ENCODE assay signal across 16 mouse cellular contexts in the genomic region with DNA sequence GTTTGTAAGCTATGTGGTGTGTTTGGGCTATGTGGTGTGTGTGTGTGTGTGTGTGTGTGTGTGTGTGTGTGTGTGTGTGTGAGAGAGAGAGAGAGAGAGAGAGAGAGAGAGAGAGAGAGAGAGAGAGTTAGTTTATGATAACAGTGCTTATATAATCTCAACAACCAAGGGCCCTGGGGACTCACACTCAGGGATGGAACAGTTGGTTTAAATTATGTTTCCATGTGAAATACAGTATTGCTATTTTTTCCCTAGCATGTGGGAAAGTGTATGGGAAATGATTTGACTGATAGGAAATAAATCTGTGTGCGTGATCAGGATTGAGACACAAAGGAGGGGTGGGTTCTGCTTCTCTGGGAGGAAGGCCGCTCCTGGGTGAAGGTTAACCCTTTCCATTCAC.
"Had no signal": no experiment of that assay in that cellular context is flagged by ENCODE, and none has a peak within 500 bp of the region (broad histone marks: within the 10 kb centered on the region; RNA-seq: fewer than 3 reads in every experiment).

No protein-coding gene starts in this region.

- DNase-seq: liver, postnatal 0 days; lung, adult 2 months; lung, postnatal 14 days; lung, postnatal 36 days; right cerebral cortex, postnatal 14 days; thymus, adult 2 months; thymus, postnatal 25 days; thymus, postnatal 4 days had no signal

- H3K4me3 ChIP-seq: megakaryocyte, embryonic 14.5 days; midbrain, embryonic 13.5 days; midbrain, embryonic 15.5 days; neural tube, embryonic 12.5 days; stomach, embryonic 15.5 days had no signal

- H3K9me3 ChIP-seq: megakaryocyte, embryonic 14.5 days; midbrain, embryonic 13.5 days; midbrain, embryonic 15.5 days; neural tube, embryonic 12.5 days; stomach, embryonic 15.5 days had no signal

- H3K4me1 ChIP-seq: megakaryocyte, embryonic 14.5 days; midbrain, embryonic 13.5 days; midbrain, embryonic 15.5 days; neural tube, embryonic 12.5 days; stomach, embryonic 15.5 days had no signal

- H3K27me3 ChIP-seq: megakaryocyte, embryonic 14.5 days; midbrain, embryonic 13.5 days; midbrain, embryonic 15.5 days; neural tube, embryonic 12.5 days; stomach, embryonic 15.5 days had no signal

- H3K4me2 ChIP-seq: midbrain, embryonic 11.5 days; midbrain, embryonic 13.5 days; midbrain, embryonic 15.5 days; neural tube, embryonic 12.5 days; stomach, embryonic 15.5 days had no signal

- ATAC-seq: liver, postnatal 0 days; midbrain, embryonic 13.5 days; midbrain, embryonic 15.5 days had no signal

- H3K27ac ChIP-seq: macrophage; midbrain, embryonic 13.5 days; midbrain, embryonic 15.5 days; neural tube, embryonic 12.5 days; stomach, embryonic 15.5 days; stomach, postnatal 0 days had no signal

- H3K36me3 ChIP-seq: midbrain, embryonic 13.5 days; midbrain, embryonic 15.5 days; neural tube, embryonic 12.5 days; stomach, embryonic 15.5 days had no signal

- H3K9ac ChIP-seq: liver, postnatal 0 days; midbrain, embryonic 13.5 days; midbrain, embryonic 15.5 days; neural tube, embryonic 12.5 days; stomach, embryonic 15.5 days had no signal
